Mouse (Mus musculus): Measurements from ENCODE around the gene Gm17617. TPM values are rescaled to one million over a fixed set of nuclear protein-coding genes. Genes with fewer than 3 reads are reported as not detected.

Gene Gm17617
- total and polyA plus RNA-seq, 3 experiments: not detected

GRCm38 (mm10) chr13:55099726-55100478 is 33.4 kb downstream of the Gm17617 start, which contains the start of gene Uimc1:
Uimc1 (minus strand) TSS chr13:55100300.
- Histone ChIP-seq H3K4me1 (ENCODE audit: control insufficient read depth in 1 of 2, insufficient read depth in 2 of 2) (peaks cover 0 to 6% of the 10 kb centered on the region in 2 experiments; a peak in 1 of 4 replicates), H3K4me3 (replicated peaks in 1 of 3; ENCODE audit: low read depth in 2 of 3, low read length in 2 of 3, poor library complexity in 1 of 3) (peak within 1 kb of the TSS; percentile 80 to 96 (median 84)), H3K9me3 (replicated peaks; ENCODE audit: low read length) (no peaks in the 10 kb centered on the region), H3K27me3 (replicated peaks) (no peaks in the 10 kb centered on the region), H3K9ac (ENCODE audit: insufficient read depth, low read depth) (peak within 1 kb of the TSS; percentile 89), H3K27ac (ENCODE audit: insufficient read depth, low read depth) (peak within 1 kb of the TSS; percentile 83), H3K79me2 (replicated peaks; ENCODE audit: control insufficient read depth, extremely low read depth, insufficient read depth, poor library complexity, severe bottlenecking) (peaks cover 16% of the 10 kb centered on the region), H3K4me2 (ENCODE audit: insufficient read depth, low read depth, poor library complexity, severe bottlenecking) (peak within 1 kb of the TSS; percentile 99), H3K36me3 (replicated peaks in 1 of 2; ENCODE audit: control insufficient read depth in 1 of 2, insufficient read depth in 1 of 2, low read length in 1 of 2) (no peaks in the 10 kb centered on the region)
- in situ Hi-C loops (cut with MboI; ENCODE audit: low pct_ligation_motif_present, low pct_unique_long_range_greater_than_20kb, low sequenced_read_pairs): no loop called here
- DNase-seq (ENCODE audit: extremely low read depth): peak; percentile 84
- dilution Hi-C loops (cut with MboI; ENCODE audit: extremely low pct_ligation_motif_present, extremely low pct_unique_long_range_greater_than_20kb, low sequenced_read_pairs): no loop called here
- TF ChIP-seq HCFC1 (IDR thresholded peaks at IDR 0.05; ENCODE audit: low read depth, low read length) (peak; percentile 52), TCF12 (IDR thresholded peaks at IDR 0.05; ENCODE audit: low read depth, low read length) (peak; percentile 76), MAZ (IDR thresholded peaks at IDR 0.05; ENCODE audit: low read depth, low read length) (0 out of 2 replicates have a peak, but pooled peaks have one; percentile 35), MEF2A (IDR thresholded peaks at IDR 0.05; ENCODE audit: borderline replicate concordance, low read depth, low read length) (peak; percentile 46; the same call in 1 of the 2 replicates), POLR2A (IDR thresholded peaks at IDR 0.05; ENCODE audit: low read depth, low read length) (peak; percentile 92), CTCF (conservative IDR thresholded peaks at IDR 0.05 in 1 of 2, IDR thresholded peaks at IDR 0.05 in 1 of 2; ENCODE audit: low read depth in 2 of 2, low read length in 2 of 2) (peak in 1 of 2 experiments; percentile 59; a peak in 2 of 4 replicates), NELFE (IDR thresholded peaks at IDR 0.05; ENCODE audit: low read depth, low read length) (peak; percentile 93), ELF1 (IDR thresholded peaks at IDR 0.05; ENCODE audit: low read depth, low read length) (no peak), SIN3A (IDR thresholded peaks at IDR 0.05; ENCODE audit: low read length) (peak; percentile 79), UBTF (IDR thresholded peaks at IDR 0.05; ENCODE audit: low read depth, low read length) (peak; percentile 98), JUND (conservative IDR thresholded peaks at IDR 0.05; ENCODE audit: low read depth, low read length) (no peak), NRF1 (IDR thresholded peaks at IDR 0.05; ENCODE audit: low read depth, low read length) (peak; percentile 81), GABPA (IDR thresholded peaks at IDR 0.05; ENCODE audit: insufficient replicate concordance, low read depth, low read length) (no peak), RAD21 (IDR thresholded peaks at IDR 0.05; ENCODE audit: low read depth, low read length) (peak; percentile 9), ZMIZ1 (IDR thresholded peaks at IDR 0.05; ENCODE audit: low read depth, low read length) (peak; percentile 96), BHLHE40 (IDR thresholded peaks at IDR 0.05; ENCODE audit: low read depth, low read length) (no peak), USF2 (conservative IDR thresholded peaks at IDR 0.05; ENCODE audit: low read depth, low read length) (no peak), IRF4 (IDR thresholded peaks at IDR 0.05; ENCODE audit: low read depth, low read length) (peak; percentile 46; the same call in 1 of the 2 replicates), ZC3H11A (IDR thresholded peaks at IDR 0.05; ENCODE audit: low read depth, low read length) (no peak), TBP (conservative IDR thresholded peaks at IDR 0.05; ENCODE audit: low read depth, low read length) (peak; percentile 70; the same call in 1 of the 2 replicates), SMC3 (IDR thresholded peaks at IDR 0.05; ENCODE audit: low read depth, low read length) (0 out of 2 replicates have a peak, but pooled peaks have one; percentile 5), MXI1 (IDR thresholded peaks at IDR 0.05; ENCODE audit: low read depth, low read length) (peak; percentile 67), ETS1 (conservative IDR thresholded peaks at IDR 0.05; ENCODE audit: low read depth, low read length) (no peak)

All from CH12.LX (cell line).